ENCODE assay signal across 19 mouse cellular contexts in genomic region chr6:100792055-100792659, GRCm38 (mm10).
"Had no signal": no experiment of that assay in that cellular context is flagged by ENCODE, and none has a peak within 500 bp of the region (broad histone marks: within the 10 kb centered on the region; RNA-seq: fewer than 3 reads in every experiment).

No protein-coding gene starts in this region.

- H3K9me3 ChIP-seq: kidney, embryonic 15.5 days; limb, embryonic 12.5 days; limb, embryonic 15.5 days; midbrain, embryonic 12.5 days; midbrain, embryonic 15.5 days; neural tube, embryonic 12.5 days; neural tube, embryonic 15.5 days had no signal

- H3K36me3 ChIP-seq: midbrain, embryonic 12.5 days; midbrain, embryonic 15.5 days; neural tube, embryonic 12.5 days; neural tube, embryonic 15.5 days had no signal

- H3K4me1 ChIP-seq: kidney, embryonic 15.5 days; limb, embryonic 12.5 days; midbrain, embryonic 12.5 days; midbrain, embryonic 15.5 days; neural tube, embryonic 12.5 days; neural tube, embryonic 15.5 days had no signal

- H3K9ac ChIP-seq: kidney, embryonic 15.5 days; limb, embryonic 12.5 days; limb, embryonic 15.5 days; liver, embryonic 14.5 days; liver, postnatal 0 days; lung, embryonic 14.5 days; midbrain, embryonic 12.5 days; midbrain, embryonic 15.5 days; neural tube, embryonic 12.5 days; neural tube, embryonic 15.5 days had no signal

- H3K27me3 ChIP-seq: kidney, embryonic 15.5 days; limb, embryonic 12.5 days; limb, embryonic 15.5 days; midbrain, embryonic 12.5 days; midbrain, embryonic 15.5 days; neural tube, embryonic 12.5 days; neural tube, embryonic 15.5 days had no signal

- ATAC-seq: liver, postnatal 0 days; midbrain, embryonic 15.5 days had no signal

- H3K4me3 ChIP-seq: kidney, embryonic 15.5 days; limb, embryonic 12.5 days; limb, embryonic 15.5 days; midbrain, embryonic 12.5 days; midbrain, embryonic 15.5 days; neural tube, embryonic 12.5 days; neural tube, embryonic 15.5 days had no signal

- DNase-seq: kidney, postnatal 10 days; kidney, postnatal 36 days; liver, postnatal 0 days; right cerebral cortex, adult 18-20 months; right cerebral cortex, postnatal 25 days; spleen, adult 18-20 months; thymus, adult 18-20 months; thymus, postnatal 36 days had no signal

- H3K4me2 ChIP-seq: kidney, embryonic 15.5 days; limb, embryonic 12.5 days; limb, embryonic 15.5 days; liver, embryonic 11.5 days; midbrain, embryonic 12.5 days; midbrain, embryonic 15.5 days; neural tube, embryonic 12.5 days; neural tube, embryonic 15.5 days had no signal

- H3K27ac ChIP-seq: kidney, embryonic 15.5 days; limb, embryonic 12.5 days; limb, embryonic 15.5 days; liver, embryonic 14.5 days; macrophage; midbrain, embryonic 12.5 days; midbrain, embryonic 15.5 days; neural tube, embryonic 12.5 days; neural tube, embryonic 15.5 days had no signal
